Mouse (Mus musculus) Muller cell, postnatal 12 days (primary cell): ENCODE results near the gene Xpr1.

ENCODE experiments used
- DNase-seq: peaks from one replicate; pipeline ENCODE4 v3.0.0-alpha.2; 2015; ENCODE audit errors: inconsistent ontology term

Xpr1 gene

DNA sequence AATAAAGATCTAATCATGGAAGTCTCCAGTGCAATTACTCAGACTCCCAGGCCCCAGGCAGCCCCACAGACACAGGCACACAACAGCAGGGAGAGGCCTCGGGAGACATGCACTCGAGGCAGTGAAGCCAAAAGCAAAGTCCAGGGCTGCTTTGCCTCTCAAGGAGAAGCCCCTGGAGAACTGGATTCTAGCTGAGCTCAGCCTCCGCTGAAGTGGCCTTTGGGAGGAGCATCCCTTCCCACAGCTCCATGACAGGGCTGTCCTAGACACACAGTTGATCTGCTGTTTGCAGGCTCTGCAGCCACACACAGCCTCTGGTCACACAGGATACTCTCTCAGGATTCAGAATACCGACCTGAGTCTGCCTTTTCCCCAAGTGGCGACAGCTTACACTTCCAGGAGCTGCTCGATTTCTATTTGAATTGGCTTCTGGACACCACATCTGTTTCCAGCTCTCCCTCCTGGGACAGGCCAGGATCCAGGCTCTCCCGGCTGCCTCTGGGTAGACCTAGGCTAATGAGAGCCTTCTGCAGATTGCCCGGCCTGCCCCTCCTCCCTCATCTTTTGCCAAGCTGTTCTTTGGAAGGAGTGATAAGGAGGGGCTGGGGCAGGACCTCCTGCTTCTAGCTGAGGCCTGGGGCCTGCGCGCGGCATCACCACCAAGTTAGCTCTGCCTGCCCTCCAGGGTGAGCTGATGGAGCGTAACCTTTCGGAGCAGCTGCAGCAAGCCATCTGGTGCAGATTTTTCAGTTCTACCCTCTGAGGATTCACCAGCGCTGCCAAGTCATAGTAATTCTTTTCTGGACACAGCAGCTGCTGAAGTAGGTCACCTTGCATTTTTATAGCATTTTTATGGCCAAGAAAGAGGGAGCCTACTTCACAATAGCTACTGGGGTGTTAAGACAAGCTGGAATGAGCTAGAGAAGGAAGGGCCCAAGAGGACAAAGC is 187.5 kb downstream of the Xpr1 start:
- DNase-seq, result peak; percentile 79
